Mouse (Mus musculus) small intestine, adult 2 months (tissue): ENCODE measurements around the gene Rnf150. TPM values are rescaled to one million over a fixed set of nuclear protein-coding genes. Genes with fewer than 3 reads are reported as not detected.

Experiments used
- H3K27ac ChIP-seq: fragments of 200-500 bp; 2 replicates; pipeline ENCODE4 v1.5.1; 2012; ENCODE audit warnings: low read depth, low read length, control low read depth, inconsistent platforms; ENCODE audit not compliant: insufficient read depth
- H3K27me3 ChIP-seq: fragments of 200-500 bp; 2 replicates; pipeline ENCODE4 v1.6.1; 2012; ENCODE audit warnings: mild to moderate bottlenecking, moderate library complexity, low read length, inconsistent platforms; ENCODE audit not compliant: control insufficient read depth, insufficient read depth
- H3K36me3 ChIP-seq: fragments of 200-500 bp; 2 replicates; pipeline ENCODE4 v1.6.1; 2012; ENCODE audit warnings: mild to moderate bottlenecking, low read length, control low read depth, inconsistent platforms; ENCODE audit not compliant: control insufficient read depth, insufficient read depth
- H3K4me1 ChIP-seq: fragments of 200-500 bp; 2 replicates; pipeline ENCODE4 v1.6.1; 2012; ENCODE audit warnings: low read length, inconsistent platforms, mixed read lengths; ENCODE audit not compliant: control insufficient read depth, insufficient read depth, insufficient read length
- H3K4me3 ChIP-seq: fragments of 200-500 bp; 2 replicates; pipeline ENCODE4 v1.5.1; 2012; ENCODE audit warnings: low read depth, mild to moderate bottlenecking, control low read depth, inconsistent platforms, low read length, moderate library complexity
- CTCF ChIP-seq: fragments of 200-500 bp; IDR thresholded peaks from 2 replicates; pipeline ENCODE4 v1.5.1; 2012; ENCODE audit warnings: low read depth, mild to moderate bottlenecking, control low read depth, inconsistent platforms, low read length, moderate library complexity, mixed read lengths; ENCODE audit not compliant: insufficient replicate concordance, insufficient read length; ENCODE audit errors: extremely low read depth
- POLR2A ChIP-seq: fragments of 200-500 bp; IDR thresholded peaks from 2 replicates; pipeline ENCODE4 v1.6.1; 2012; ENCODE audit warnings: low read depth, mild to moderate bottlenecking, control low read depth, inconsistent platforms, low read length, moderate library complexity
- WGBS: fragments of 180-500 bp; shearing (Covaris S2); methylation state at CpG from one replicate; pipeline ENCODE4 v1.1.7; 2018; 5-methylcytosine and 5-hydroxymethylcytosine counted together
- polyA plus RNA-seq: library from polyadenylated mRNA; depleted of rRNA; stranded (reverse); fragments of >200 nt; gene quantifications from 2 replicates; pipeline ENCODE4 v1.2.3, GENCODE M21; 2012

Rnf150 gene
- polyA plus RNA-seq, 1 experiment: 0.32 TPM

GRCm38 (mm10) chr8:82945867-82946266, 82.7 kb downstream of the Rnf150 start:
- 85% methylated on average over 3 of the region's 3 CpGs for WGBS
- Histone ChIP-seq H3K4me3 (no peak overlapping the region), H3K4me1 (0 out of 2 replicates have a peak, but pooled peaks cover 3% of the 10 kb centered on the region), H3K36me3 (no peaks in the 10 kb centered on the region), H3K27ac (no peak overlapping the region), H3K27me3 (no peaks in the 10 kb centered on the region)
- TF ChIP-seq POLR2A (no peak), CTCF (no peak)

- Histone ChIP-seq H3K27me3 (no peaks in the 10 kb centered on the region), H3K36me3 (no peaks in the 10 kb centered on the region), H3K4me3 (no peak overlapping the region), H3K27ac (no peak overlapping the region), H3K4me1 (no peaks in the 10 kb centered on the region)
- 80% methylated on average over 1 of the region's 1 CpGs for WGBS
- TF ChIP-seq POLR2A (no peak), CTCF (no peak)
These were observed 83.5 kb downstream of the Rnf150 start for GRCm38 (mm10) chr8:82946658-82947057.

DNA sequence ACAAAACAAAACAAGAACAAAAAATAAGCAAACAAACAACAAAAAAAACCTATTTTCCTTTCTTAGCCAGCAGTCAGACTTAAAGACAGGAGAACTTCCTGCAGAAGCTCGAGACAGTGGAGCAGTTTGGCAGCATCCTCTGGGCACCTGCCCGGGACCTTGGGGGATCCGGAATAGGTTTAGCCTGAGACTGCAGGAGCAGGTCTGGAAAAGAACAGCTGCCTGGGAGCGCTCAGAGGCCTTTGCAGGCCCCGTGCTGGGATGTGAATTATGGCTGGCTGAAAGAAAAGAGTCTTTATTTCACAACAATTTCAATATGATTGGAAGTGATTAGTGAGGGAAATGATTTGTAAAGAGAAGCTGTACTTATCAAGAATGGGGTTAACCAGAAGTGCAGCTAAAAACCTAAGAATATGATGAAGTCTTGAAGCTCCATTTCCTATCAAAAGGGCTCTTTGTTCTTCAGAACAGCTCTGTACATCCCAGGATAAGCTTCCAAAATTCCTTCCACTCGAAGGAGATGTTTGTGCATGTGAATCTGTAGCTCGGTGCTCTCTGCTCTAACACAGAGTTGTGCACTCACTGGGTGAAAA, 92.1 kb downstream of the Rnf150 start:
- H3K27ac ChIP-seq: no peak overlapping the region
- H3K4me3 ChIP-seq: no peak overlapping the region
- TF ChIP-seq POLR2A: no peak
- TF ChIP-seq CTCF: no peak
- H3K36me3 ChIP-seq: no peaks in the 10 kb centered on the region
- WGBS: 75% methylated on average over 7 of the region's 7 CpGs
- H3K27me3 ChIP-seq: no peaks in the 10 kb centered on the region
- peaks cover 2% of the 10 kb centered on the region; the same call in 1 of the 2 replicates for H3K4me1 ChIP-seq

DNA sequence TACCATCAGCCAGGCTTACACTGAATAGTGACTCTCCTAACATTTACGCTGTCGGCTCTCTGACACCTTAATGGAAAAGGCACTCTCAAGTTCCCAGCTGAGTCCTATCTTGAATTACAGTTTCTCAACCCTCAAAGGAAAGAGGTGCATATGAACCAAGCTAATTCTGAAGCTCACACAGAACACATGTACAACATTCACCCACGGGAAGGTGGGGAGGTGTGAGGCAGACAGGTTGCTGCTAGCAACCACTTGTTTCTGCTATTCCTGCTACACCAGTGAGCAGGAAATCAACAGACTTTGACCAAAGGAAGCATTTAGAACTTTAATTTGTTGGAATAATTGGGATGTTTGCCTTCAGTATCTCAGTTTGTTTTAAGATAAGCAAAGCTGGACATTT, 96.3 kb downstream of the Rnf150 start:
- H3K27ac ChIP-seq: no peak overlapping the region
- peaks cover 2% of the 10 kb centered on the region; the same call in 1 of the 2 replicates for H3K4me1 ChIP-seq
- H3K36me3 ChIP-seq: no peaks in the 10 kb centered on the region
- no peak for TF ChIP-seq POLR2A
- TF ChIP-seq CTCF: no peak
- H3K27me3 ChIP-seq: no peaks in the 10 kb centered on the region
- H3K4me3 ChIP-seq: no peak overlapping the region
- 50% methylated on average over 3 of the region's 3 CpGs for WGBS

DNA sequence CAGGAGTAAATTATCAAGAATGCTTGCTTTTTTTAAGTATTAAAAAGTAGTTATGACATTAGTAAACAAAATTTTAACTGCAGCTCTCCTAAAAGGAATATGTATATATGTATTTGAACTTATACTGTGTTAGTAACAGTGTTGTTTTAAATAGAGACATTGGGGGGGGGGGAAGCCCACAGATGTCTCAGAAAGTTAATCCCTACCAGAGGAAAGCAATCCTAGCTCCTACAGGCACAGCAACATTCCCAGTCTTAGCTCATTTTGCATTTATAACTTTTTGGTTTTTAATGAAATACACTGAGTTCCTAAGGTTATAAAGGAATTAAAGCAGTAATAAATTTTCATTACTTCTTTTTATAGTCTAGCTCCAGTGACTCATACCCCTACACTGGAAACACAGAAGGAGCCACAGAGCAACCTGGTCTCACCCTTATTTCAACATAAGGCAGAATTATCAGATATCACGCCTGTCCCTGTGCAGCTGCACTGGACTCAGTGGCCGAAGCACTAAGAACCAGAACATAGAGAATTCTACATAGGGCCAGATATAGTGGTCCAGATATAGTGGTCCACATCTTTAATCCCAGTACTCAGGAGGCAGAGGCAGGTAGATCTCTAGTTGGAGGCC, 96.9 kb downstream of the Rnf150 start:
- Histone ChIP-seq H3K4me3 (no peak overlapping the region), H3K27ac (no peak overlapping the region), H3K36me3 (no peaks in the 10 kb centered on the region), H3K27me3 (no peaks in the 10 kb centered on the region), H3K4me1 (peaks cover 2% of the 10 kb centered on the region; the same call in 1 of the 2 replicates)
- TF ChIP-seq CTCF (no peak), POLR2A (no peak)
- WGBS: 28% methylated on average over 2 of the region's 2 CpGs

- Histone ChIP-seq H3K36me3 (no peaks in the 10 kb centered on the region), H3K4me3 (no peak overlapping the region), H3K27me3 (no peaks in the 10 kb centered on the region), H3K27ac (no peak overlapping the region), H3K4me1 (peaks cover under 1% of the 10 kb centered on the region; the same call in 1 of the 2 replicates)
- 85% methylated on average over 2 of the region's 2 CpGs for WGBS
- TF ChIP-seq CTCF: no peak
- TF ChIP-seq POLR2A: no peak
These were observed 101.4 kb downstream of the Rnf150 start for GRCm38 (mm10) chr8:82964537-82964936.

DNA sequence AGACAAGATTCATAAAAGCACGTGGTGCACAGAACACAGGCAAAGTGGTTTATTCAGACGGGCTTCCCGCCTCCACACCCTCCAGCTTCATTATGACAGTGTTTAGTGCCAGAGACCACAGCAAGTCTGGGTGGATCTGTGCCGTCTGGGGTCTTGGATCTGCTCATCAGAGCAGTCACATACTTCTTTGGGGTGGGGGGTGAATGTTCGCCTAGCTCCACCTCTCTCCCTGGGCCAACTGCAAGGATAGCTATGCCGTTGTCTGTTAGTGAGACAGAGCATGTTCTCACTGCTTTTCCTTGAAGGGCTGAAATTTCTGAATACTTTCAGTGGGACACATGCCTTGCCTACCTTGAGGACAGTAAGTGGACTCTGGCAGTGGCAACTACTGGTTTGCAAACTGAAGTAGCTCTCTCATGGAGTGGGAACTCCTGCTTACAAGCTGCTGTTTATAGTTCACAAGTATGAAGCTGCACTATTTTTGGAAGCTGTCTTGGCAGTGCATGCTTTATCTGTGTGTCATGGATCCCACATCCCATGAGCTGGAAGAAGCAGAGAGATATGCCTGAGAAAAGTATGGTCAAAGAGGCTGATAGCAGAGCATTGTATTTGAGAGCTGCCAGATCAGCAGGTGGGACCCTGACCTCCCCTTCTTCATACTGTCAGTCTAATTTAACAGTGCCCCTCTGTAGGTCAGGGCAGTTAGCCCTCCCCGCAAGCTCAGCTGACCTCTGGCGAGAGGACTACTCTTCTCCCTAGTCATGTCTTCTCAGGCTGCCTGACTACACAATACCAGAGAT, 104.9 kb downstream of the Rnf150 start:
- Histone ChIP-seq H3K27ac (no peak overlapping the region), H3K36me3 (no peaks in the 10 kb centered on the region), H3K4me1 (peaks cover 3% of the 10 kb centered on the region; the same call in 1 of the 2 replicates), H3K4me3 (no peak overlapping the region), H3K27me3 (no peaks in the 10 kb centered on the region)
- TF ChIP-seq CTCF (no peak), POLR2A (no peak)
- 80% methylated on average over 8 of the region's 8 CpGs for WGBS
